Mouse (Mus musculus) E14TG2a.4 (cell line): ENCODE results near the gene Patl1.

ENCODE experiments used
- CTCF ChIP-seq: conservative IDR thresholded peaks from 2 replicates; pipeline ENCODE4 v1.5.1; 2014; ENCODE audit warnings: low read length
- POU5F1 ChIP-seq: IDR thresholded peaks from 2 replicates; pipeline ENCODE4 v1.6.1; 2014; ENCODE audit warnings: low read length, borderline replicate concordance

GRCm38 (mm10) chr19:11965023-11965942 is 53.1 kb downstream of the Patl1 start, which contains the start of gene Osbp:
- TF ChIP-seq CTCF (no peak), POU5F1 (no peak)
